Mouse (Mus musculus) MEL (cell line): ENCODE measurements around the gene Ppp1r27. TPM values are rescaled to one million over a fixed set of nuclear protein-coding genes. Genes with fewer than 3 reads are reported as not detected.

ENCODE experiments used
- DNase-seq: peaks from one replicate; pipeline ENCODE4 v3.0.0; 2011; ENCODE audit warnings: low read depth, low spot score
- H3K27ac ChIP-seq: 2 replicates; pipeline ENCODE4 v1.5.1; 2012; ENCODE audit warnings: low read depth, mild to moderate bottlenecking, control low read depth, low read length, moderate library complexity; ENCODE audit not compliant: control insufficient read depth
- H3K27me3 ChIP-seq, 2 experiments: fragments of 150-350 bp in 1 of 2; sonication (generic) in 1 of 2; 2 replicates each; pipeline ENCODE4 v1.6.1; 2012; ENCODE audit warnings: low read length in 2 of 2, mild to moderate bottlenecking in 2 of 2, improper control_type of control experiment in 1 of 2, moderate library complexity in 1 of 2; ENCODE audit not compliant: insufficient read depth in 2 of 2, control insufficient read depth in 1 of 2
- H3K36me3 ChIP-seq, 2 experiments: 2 replicates each; pipeline ENCODE4 v1.6.1; 2012 to 2014; ENCODE audit warnings: low read length in 2 of 2, improper control_type of control experiment in 1 of 2, inconsistent platforms in 1 of 2, mild to moderate bottlenecking in 1 of 2; ENCODE audit not compliant: insufficient read depth in 2 of 2, control insufficient read depth in 1 of 2
- H3K4me1 ChIP-seq, 2 experiments: fragments of 150-350 bp in 1 of 2; sonication (generic) in 1 of 2; 2 replicates each; pipeline ENCODE4 v1.6.1; 2012; ENCODE audit warnings: low read length in 2 of 2, improper control_type of control experiment in 1 of 2, mild to moderate bottlenecking in 1 of 2; ENCODE audit not compliant: insufficient read depth in 2 of 2, control insufficient read depth in 1 of 2
- H3K4me3 ChIP-seq, 2 experiments: fragments of 150-350 bp in 1 of 2; sonication (generic) in 1 of 2; 2 replicates each; pipeline ENCODE4 v1.5.1; 2012; ENCODE audit warnings: low read depth in 2 of 2, low read length in 2 of 2, mild to moderate bottlenecking in 2 of 2, moderate library complexity in 2 of 2, control low read depth in 1 of 2, improper control_type of control experiment in 1 of 2; ENCODE audit not compliant: control insufficient read depth in 1 of 2, insufficient read depth in 1 of 2
- H3K79me2 ChIP-seq: 2 replicates; pipeline ENCODE4 v1.6.1; 2012; ENCODE audit warnings: mild to moderate bottlenecking, low read length, moderate library complexity; ENCODE audit not compliant: control insufficient read depth, poor library complexity, insufficient read depth
- H3K9ac ChIP-seq: 2 replicates; pipeline ENCODE4 v1.6.1; 2012; ENCODE audit warnings: low read depth, mild to moderate bottlenecking, control low read depth, low read length, moderate library complexity; ENCODE audit not compliant: control insufficient read depth, poor library complexity, severe bottlenecking
- H3K9me3 ChIP-seq: fragments of 150-350 bp; sonication (generic); replicated peaks from 2 replicates; pipeline ENCODE4 v1.6.1; 2012; ENCODE audit warnings: mild to moderate bottlenecking, low read length, improper control_type of control experiment, moderate library complexity; ENCODE audit not compliant: insufficient read depth
- CHD2 ChIP-seq: IDR thresholded peaks from 2 replicates; pipeline ENCODE4 v1.6.1; 2011; ENCODE audit warnings: low read length, improper control_type of control experiment
- CTCF ChIP-seq, 3 experiments: IDR thresholded peaks in 2 of 3; conservative IDR thresholded peaks in 1 of 3; 2 replicates each; pipeline ENCODE4 v1.5.1; 2011 to 2012; ENCODE audit warnings: low read length in 3 of 3, low read depth in 2 of 3, mild to moderate bottlenecking in 2 of 3, improper control_type of control experiment in 1 of 3, inconsistent platforms in 1 of 3, mixed read lengths in 1 of 3, moderate library complexity in 1 of 3; ENCODE audit not compliant: control insufficient read depth in 1 of 3, insufficient read depth in 1 of 3, poor library complexity in 1 of 3, severe bottlenecking in 1 of 3
- E2F4 ChIP-seq: IDR thresholded peaks from 2 replicates; pipeline ENCODE4 v1.6.1; 2011; ENCODE audit warnings: low read depth, low read length, improper control_type of control experiment, borderline replicate concordance
- ETS1 ChIP-seq: IDR thresholded peaks from 2 replicates; pipeline ENCODE4 v1.6.1; 2012; ENCODE audit warnings: low read depth, mild to moderate bottlenecking, inconsistent platforms, low read length, improper control_type of control experiment, moderate library complexity
- HCFC1 ChIP-seq: IDR thresholded peaks from 2 replicates; pipeline ENCODE4 v1.6.1; 2012; ENCODE audit warnings: low read depth, mild to moderate bottlenecking, inconsistent platforms, low read length, improper control_type of control experiment, moderate library complexity
- JUND ChIP-seq: IDR thresholded peaks from 2 replicates; pipeline ENCODE4 v1.6.1; 2011; ENCODE audit warnings: low read depth, mild to moderate bottlenecking, improper control_type of control experiment, low read length
- KAT2A ChIP-seq: conservative IDR thresholded peaks from 2 replicates; pipeline ENCODE4 v1.6.1; 2012; ENCODE audit warnings: low read depth, low read length, improper control_type of control experiment, inconsistent platforms
- MAX ChIP-seq: IDR thresholded peaks from 2 replicates; pipeline ENCODE4 v1.6.1; 2011; ENCODE audit warnings: low read length, improper control_type of control experiment
- MXI1 ChIP-seq: IDR thresholded peaks from 2 replicates; pipeline ENCODE4 v1.6.1; 2011; ENCODE audit warnings: mild to moderate bottlenecking, low read depth, low read length, improper control_type of control experiment
- POLR2A ChIP-seq, 2 experiments: IDR thresholded peaks; 2 replicates each; pipeline ENCODE4 v1.6.1; 2011 to 2012; ENCODE audit warnings: low read length in 2 of 2, mild to moderate bottlenecking in 2 of 2, control low read depth in 1 of 2, improper control_type of control experiment in 1 of 2, low read depth in 1 of 2, moderate library complexity in 1 of 2; ENCODE audit not compliant: control insufficient read depth in 1 of 2, insufficient read depth in 1 of 2, poor library complexity in 1 of 2
- RAD21 ChIP-seq: IDR thresholded peaks from 2 replicates; pipeline ENCODE4 v1.6.1; 2011; ENCODE audit warnings: mild to moderate bottlenecking, low read depth, low read length, improper control_type of control experiment
- RCOR1 ChIP-seq: IDR thresholded peaks from 2 replicates; pipeline ENCODE4 v1.6.1; 2012; ENCODE audit warnings: low read depth, mild to moderate bottlenecking, inconsistent platforms, low read length, improper control_type of control experiment
- SMC3 ChIP-seq: IDR thresholded peaks from 2 replicates; pipeline ENCODE4 v1.6.1; 2011; ENCODE audit warnings: low read depth, low read length, improper control_type of control experiment
- TAL1 ChIP-seq: IDR thresholded peaks from 2 replicates; pipeline ENCODE4 v1.6.1; 2012; ENCODE audit warnings: mild to moderate bottlenecking, inconsistent platforms, low read length, moderate library complexity, mixed read lengths
- UBTF ChIP-seq: IDR thresholded peaks from 2 replicates; pipeline ENCODE4 v1.6.1; 2012; ENCODE audit warnings: low read depth, mild to moderate bottlenecking, inconsistent platforms, low read length, improper control_type of control experiment, moderate library complexity, borderline replicate concordance; ENCODE audit not compliant: insufficient read depth
- USF1 ChIP-seq: IDR thresholded peaks from 2 replicates; pipeline ENCODE4 v1.6.1; 2014; ENCODE audit warnings: low read depth, mild to moderate bottlenecking, inconsistent platforms, low read length, improper control_type of control experiment, moderate library complexity
- USF2 ChIP-seq, 2 experiments: IDR thresholded peaks; 2 replicates each; pipeline ENCODE4 v1.6.1; 2011 to 2012; ENCODE audit warnings: improper control_type of control experiment in 2 of 2, low read length in 2 of 2, borderline replicate concordance in 1 of 2, inconsistent platforms in 1 of 2, low read depth in 1 of 2, mild to moderate bottlenecking in 1 of 2; ENCODE audit not compliant: insufficient read depth in 1 of 2
- ZKSCAN1 ChIP-seq: IDR thresholded peaks from 2 replicates; pipeline ENCODE4 v1.6.1; 2012; ENCODE audit warnings: low read depth, mild to moderate bottlenecking, inconsistent platforms, low read length, improper control_type of control experiment, moderate library complexity
- ZMIZ1 ChIP-seq: IDR thresholded peaks from 2 replicates; pipeline ENCODE4 v1.6.1; 2012; ENCODE audit warnings: low read depth, mild to moderate bottlenecking, inconsistent platforms, low read length, improper control_type of control experiment, moderate library complexity
- polyA plus RNA-seq, 2 experiments: library from polyadenylated mRNA; stranded (reverse) in 1 of 2; unstranded in 1 of 2; fragments of >175 nt in 1 of 2; fragments of >200 nt in 1 of 2; gene quantifications; 2 replicates each; pipeline versions ENCODE4 v1.2.1 to v1.2.4; 2012; ENCODE audit warnings: low replicate concordance in 2 of 2, low read depth in 1 of 2; ENCODE audit not compliant: insufficient read length in 2 of 2, insufficient read depth in 1 of 2, missing spikeins in 1 of 2
- total RNA-seq: library from RNA; depleted of rRNA; stranded (reverse); fragments of 300-350 nt; gene quantifications from 2 replicates; pipeline ENCODE4 v1.2.3, GENCODE M21; 2012; rRNA removed

The Ppp1r27 gene
- total RNA-seq: not detected in 2 replicates
- polyA plus RNA-seq: not detected

- Histone ChIP-seq H3K9me3 (no peaks in the 10 kb centered on the region), H3K9ac (peak within 1 kb of the TSS; percentile 94), H3K36me3 (peaks cover 0 to 8% of the 10 kb centered on the region in 2 experiments; a peak in 2 of 4 replicates), H3K79me2 (peaks cover 14% of the 10 kb centered on the region), H3K4me1 (peaks cover 7 to 19% of the 10 kb centered on the region in 2 experiments), H3K27ac (peak within 1 kb of the TSS; percentile 64), H3K4me3 (peak within 1 kb of the TSS; percentile 59 to 81), H3K27me3 (no peaks in the 10 kb centered on the region)
- DNase-seq: no peak
- TF ChIP-seq KAT2A (no peak), MXI1 (no peak), ETS1 (no peak), SMC3 (no peak), JUND (no peak), CHD2 (no peak)
Observed at GRCm38 (mm10) chr11:120550810-120551440, at the start of gene Ppp1r27. Gene Ppp1r27 (minus strand): TSS chr11:120551132.

- Histone ChIP-seq H3K27me3 (no peaks in the 10 kb centered on the region), H3K36me3 (peaks cover 24 to 35% of the 10 kb centered on the region in 2 experiments), H3K4me3 (no peak overlapping the region), H3K4me1 (peaks cover 5 to 28% of the 10 kb centered on the region in 2 experiments), H3K9me3 (no peaks in the 10 kb centered on the region), H3K9ac (no peak overlapping the region), H3K27ac (no peak overlapping the region), H3K79me2 (peaks cover 40% of the 10 kb centered on the region)
- no peak for DNase-seq
- TF ChIP-seq POLR2A (IDR thresholded peaks at IDR 0.05; ENCODE audit: control insufficient read depth in 1 of 2, insufficient read depth in 1 of 2, low read depth in 1 of 2, low read length in 2 of 2, poor library complexity in 1 of 2): 0 out of 4 replicates have a peak, but pooled peaks of 1 of the 2 experiments have one; percentile 6
- TF ChIP-seq E2F4: no peak
Observed at GRCm38 (mm10) chr11:120600716-120601115, 49.8 kb upstream of the Ppp1r27 start.

GRCm38 (mm10) chr11:120598990-120599549 is 48.1 kb upstream of the Ppp1r27 start:
- Histone ChIP-seq H3K9me3 (no peaks in the 10 kb centered on the region), H3K27me3 (no peaks in the 10 kb centered on the region), H3K27ac (peak overlapping the region; percentile 92), H3K79me2 (peaks cover 54% of the 10 kb centered on the region), H3K4me1 (peaks cover 5 to 37% of the 10 kb centered on the region in 2 experiments), H3K9ac (peak overlapping the region; percentile 93), H3K36me3 (peaks cover 36 to 47% of the 10 kb centered on the region in 2 experiments), H3K4me3 (peak overlapping the region; percentile 63 to 89)
- DNase-seq: no peak
- no peak for TF ChIP-seq HCFC1
- TF ChIP-seq ETS1: no peak
- no peak for TF ChIP-seq UBTF
- TF ChIP-seq ZMIZ1: no peak
- no peak for TF ChIP-seq USF2 (IDR thresholded peaks at IDR 0.05; ENCODE audit: borderline replicate concordance in 1 of 2, insufficient read depth in 1 of 2, low read depth in 1 of 2, low read length in 2 of 2)
- no peak for TF ChIP-seq MAX
- TF ChIP-seq KAT2A: no peak
- TF ChIP-seq CTCF (IDR thresholded peaks at IDR 0.05 in 2 of 3, conservative IDR thresholded peaks at IDR 0.05 in 1 of 3; ENCODE audit: control insufficient read depth in 1 of 3, insufficient read depth in 1 of 3, low read depth in 2 of 3, low read length in 3 of 3, poor library complexity in 1 of 3, severe bottlenecking in 1 of 3): no peak
- no peak for TF ChIP-seq USF1
- no peak for TF ChIP-seq POLR2A (IDR thresholded peaks at IDR 0.05; ENCODE audit: control insufficient read depth in 1 of 2, insufficient read depth in 1 of 2, low read depth in 1 of 2, low read length in 2 of 2, poor library complexity in 1 of 2)
- no peak for TF ChIP-seq ZKSCAN1
- no peak for TF ChIP-seq RCOR1
- TF ChIP-seq RAD21: no peak
- no peak for TF ChIP-seq TAL1
